Mouse (Mus musculus): ENCODE measurements around the gene Spsb3.

Spsb3 gene

DNA sequence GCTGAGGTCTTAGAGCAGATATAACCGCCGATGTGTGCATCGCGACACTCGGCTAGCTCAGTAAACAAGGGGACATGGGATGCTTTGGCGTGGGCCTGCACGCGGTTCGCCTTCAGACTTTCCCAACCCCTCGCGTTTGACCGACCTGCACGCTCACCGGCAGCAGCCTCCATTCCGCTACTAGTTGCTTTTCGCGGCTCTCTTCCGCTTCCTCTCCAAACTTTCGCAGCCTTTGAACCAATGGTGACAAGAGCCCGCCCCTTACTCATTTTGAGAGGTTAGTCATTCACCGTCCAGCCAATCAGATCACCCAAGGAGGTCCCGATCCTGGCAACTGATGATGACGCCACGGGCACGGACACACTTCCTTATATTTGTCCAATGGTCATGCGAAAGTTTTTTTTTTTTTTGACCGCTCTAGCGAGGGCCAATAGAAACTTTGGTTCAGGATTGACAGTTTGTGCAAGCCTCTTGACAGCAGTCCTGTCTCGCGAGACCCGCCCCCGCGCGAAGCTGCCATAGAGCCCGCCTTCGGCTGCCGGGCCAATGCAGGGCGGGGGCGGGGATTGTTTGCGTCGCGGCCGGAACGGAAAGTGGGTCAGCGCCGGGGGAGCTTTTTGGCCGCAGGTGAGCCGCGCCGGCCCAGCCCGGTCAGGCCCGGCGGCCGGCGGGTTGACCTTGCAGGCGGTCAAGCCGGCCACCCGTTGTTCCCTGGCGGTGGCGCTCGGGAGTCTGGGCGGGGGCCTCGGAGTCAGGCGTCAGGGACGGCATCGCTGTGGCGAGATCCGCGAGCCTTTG, at the start of gene Spsb3, which contains the start of gene Nubp2:
Gene Spsb3, plus strand, starts transcription at position 510 of the 798 bp plus-strand sequence.
Gene Nubp2, minus strand, starts transcription at position 216 of the 798 bp plus-strand sequence.
- DNase-seq (ENCODE audit: low spot score) = peak; percentile 98

DNA sequence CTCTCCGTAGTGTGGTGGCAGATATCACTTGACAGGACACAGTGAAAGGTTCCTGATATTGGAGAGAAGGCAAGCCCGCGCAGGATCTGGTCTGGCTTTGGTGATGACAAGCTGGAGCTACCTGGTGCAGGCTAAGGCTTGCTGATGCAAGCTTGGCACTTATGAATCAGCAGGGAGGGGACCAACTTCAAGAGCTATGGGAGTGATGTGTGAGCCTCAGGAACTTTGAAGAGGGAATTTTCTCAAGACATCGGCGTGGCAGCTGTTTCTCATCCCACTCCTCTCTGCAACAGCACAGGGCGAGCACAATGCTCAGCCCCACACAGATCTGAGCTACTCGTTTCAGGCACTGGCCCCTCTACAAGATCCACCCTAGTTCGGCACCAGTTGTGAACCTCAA, 46.6 kb upstream of the Spsb3 start, which contains the start of gene Hagh:
Gene Hagh, plus strand, starts transcription at position 302 of the 400 bp plus-strand sequence.
- DNase-seq (ENCODE audit: low spot score) = no peak

- no peak for DNase-seq (ENCODE audit: low spot score)
Observed at GRCm38 (mm10) chr17:24840341-24840740, 46.1 kb upstream of the Spsb3 start.

- no peak for DNase-seq (ENCODE audit: low spot score)
Observed at GRCm38 (mm10) chr17:24841133-24841532, 45.3 kb upstream of the Spsb3 start.

GRCm38 (mm10) chr17:24842631-24843030, 43.8 kb upstream of the Spsb3 start:
- DNase-seq (ENCODE audit: low spot score) = no peak

- DNase-seq (ENCODE audit: low spot score) = no peak
Observed at GRCm38 (mm10) chr17:24844525-24844924, 41.9 kb upstream of the Spsb3 start.

GRCm38 (mm10) chr17:24847386-24847785, 39.1 kb upstream of the Spsb3 start:
- DNase-seq (ENCODE audit: low spot score) = no peak

GRCm38 (mm10) chr17:24848600-24849031, 37.8 kb upstream of the Spsb3 start:
- DNase-seq (ENCODE audit: low spot score) = peak; percentile 79

DNA sequence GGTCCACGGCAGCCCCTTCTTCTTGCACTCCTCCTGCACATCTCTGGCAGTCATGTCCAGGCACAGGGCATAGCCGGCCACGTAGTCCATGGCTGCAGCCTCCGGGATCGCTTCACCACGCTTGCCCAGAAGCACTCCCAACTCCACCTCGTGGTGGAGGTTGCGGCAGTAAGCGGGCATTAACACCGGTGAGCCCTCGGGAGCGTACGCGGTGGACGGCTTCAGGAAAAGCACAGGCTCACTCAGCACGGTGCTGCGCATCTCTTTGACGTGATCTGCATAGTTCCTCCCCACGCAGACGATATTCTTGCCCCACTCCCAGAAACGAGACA, 36.7 kb upstream of the Spsb3 start:
- no peak for DNase-seq (ENCODE audit: low spot score)

DNA sequence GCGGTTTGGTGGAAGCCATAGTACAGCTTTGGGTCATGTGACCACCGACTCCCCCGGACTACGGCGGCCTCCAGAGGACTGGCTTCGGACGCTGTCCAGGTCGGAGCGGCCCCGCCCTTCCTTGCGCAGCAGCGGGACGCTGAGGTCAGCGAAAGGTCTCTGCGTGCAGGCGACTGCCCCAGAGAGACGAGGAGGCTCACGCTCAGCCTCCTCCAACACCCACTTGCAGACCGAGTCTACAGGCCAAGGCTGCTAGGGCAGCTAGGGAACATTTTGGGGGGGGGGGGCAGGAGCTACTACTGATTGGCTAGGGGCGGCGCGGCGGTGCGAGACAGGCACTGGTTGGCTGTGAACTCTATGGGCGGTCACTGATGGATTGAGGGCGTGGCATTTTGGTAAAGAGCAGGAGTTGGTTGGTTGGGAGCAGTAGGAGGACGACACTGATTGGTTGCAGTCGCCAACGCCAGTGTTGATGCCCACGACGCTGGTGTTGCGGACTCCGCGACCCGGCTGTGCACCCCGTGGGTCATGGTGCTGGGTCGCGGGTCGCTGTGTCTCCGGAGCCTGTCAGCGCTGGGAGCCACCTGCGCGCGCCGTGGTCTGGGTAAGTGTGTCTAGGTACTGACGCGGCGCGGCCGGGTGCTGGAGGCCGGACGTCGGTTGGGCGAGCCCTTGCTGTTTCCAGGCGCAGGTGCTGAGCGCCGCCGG, 36.2 kb upstream of the Spsb3 start, which contains the start of gene Fahd1:
Gene Fahd1, minus strand, starts transcription at position 300 of the 708 bp plus-strand sequence.
- peak; percentile 98 for DNase-seq (ENCODE audit: low spot score)

DNA sequence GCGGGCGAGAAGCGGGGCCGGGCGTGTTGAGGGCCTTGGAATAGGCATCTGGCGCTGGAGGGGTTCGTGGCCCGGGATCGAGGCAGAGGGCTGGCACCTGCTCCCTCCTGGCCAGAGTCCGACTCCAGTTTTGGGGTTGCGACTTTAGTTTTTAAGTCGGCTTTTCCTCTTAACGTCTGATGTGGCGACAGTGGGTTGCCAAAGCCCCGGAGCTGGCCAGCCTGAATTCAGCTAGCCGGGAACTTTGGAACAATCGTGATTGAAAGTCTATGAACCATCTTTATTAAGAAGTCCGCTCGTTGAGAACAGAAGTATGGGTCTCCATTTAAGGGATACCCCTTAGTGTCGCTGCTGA, 35.7 kb upstream of the Spsb3 start:
- DNase-seq (ENCODE audit: low spot score) = no peak

GRCm38 (mm10) chr17:24851381-24852125, 34.9 kb upstream of the Spsb3 start:
- no peak for DNase-seq (ENCODE audit: low spot score)

DNA sequence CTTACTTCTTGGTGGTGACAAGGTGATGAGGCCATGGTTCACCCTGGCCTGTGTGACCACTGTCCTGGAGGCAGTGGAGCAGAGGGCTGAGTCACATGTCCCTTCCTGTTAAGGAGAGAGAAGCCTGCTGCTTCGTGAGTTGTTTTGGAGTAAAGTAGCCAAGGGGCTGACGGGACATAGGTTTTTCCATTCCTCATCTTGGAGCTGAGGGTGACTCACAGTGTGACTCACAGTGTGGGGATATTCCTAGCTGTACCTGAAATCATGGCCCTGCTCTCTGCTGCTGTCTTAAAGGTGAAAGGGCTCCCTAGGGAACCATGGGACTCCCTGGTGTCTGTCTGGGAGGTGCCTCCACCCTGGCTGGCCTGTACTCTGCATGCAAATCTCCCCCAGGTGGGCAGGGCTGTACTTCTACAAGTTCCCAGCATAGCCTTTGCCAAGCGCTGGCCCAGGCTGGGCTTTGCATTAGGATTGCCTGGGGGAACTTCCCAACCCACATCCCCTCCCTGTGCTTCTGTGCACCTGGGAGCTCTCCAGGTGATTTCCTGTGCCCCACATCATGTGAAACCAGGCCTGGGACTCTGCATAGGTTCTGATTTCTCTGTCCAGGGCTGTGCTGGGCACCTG, 30.5 kb upstream of the Spsb3 start:
- DNase-seq (ENCODE audit: low spot score) = no peak

GRCm38 (mm10) chr17:24856589-24856988, 29.9 kb upstream of the Spsb3 start:
- DNase-seq (ENCODE audit: low spot score) = no peak

- DNase-seq (ENCODE audit: low spot score) = no peak
Observed at GRCm38 (mm10) chr17:24857831-24858470, 28.5 kb upstream of the Spsb3 start.

DNA sequence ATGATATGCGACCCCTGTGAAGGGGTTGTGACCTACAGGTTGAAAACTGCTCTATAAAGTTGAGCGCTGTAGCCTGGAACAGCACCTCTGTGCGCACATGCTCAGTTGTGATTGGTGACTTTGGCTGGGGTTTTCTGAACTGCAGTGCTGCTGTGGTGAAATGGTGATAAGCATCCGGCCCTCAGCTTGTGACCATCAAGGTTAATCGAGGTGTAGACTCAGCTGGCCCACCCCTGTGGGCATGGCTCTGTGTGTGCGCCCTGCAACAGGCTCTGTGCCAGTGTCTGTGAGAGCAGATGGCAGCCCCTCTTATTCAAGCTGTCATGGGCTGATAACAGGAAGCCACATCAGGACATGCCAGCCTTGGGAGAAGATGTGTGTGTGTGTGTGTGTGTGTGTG, 27.5 kb upstream of the Spsb3 start:
- DNase-seq (ENCODE audit: low spot score) = peak; percentile 87

DNA sequence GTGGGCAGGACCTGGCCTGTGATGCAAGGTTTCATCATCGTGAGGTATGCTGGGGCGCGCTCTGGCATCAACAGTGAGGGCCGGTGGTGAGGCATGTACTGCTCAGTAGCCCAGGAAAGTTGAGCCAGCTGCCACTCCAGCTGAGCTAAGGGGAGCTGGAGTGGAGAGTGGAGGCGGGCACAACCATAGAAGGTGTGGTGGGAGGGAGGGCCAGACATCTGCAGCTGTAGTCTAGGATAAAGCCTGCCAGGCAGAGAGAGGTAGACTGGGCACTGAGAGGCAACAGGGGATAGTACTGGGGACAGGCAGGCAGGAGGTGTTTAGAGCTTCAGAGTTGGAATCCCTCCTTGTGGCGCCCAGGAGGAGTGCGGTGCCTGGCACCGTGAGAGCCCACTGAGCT, 26.4 kb upstream of the Spsb3 start:
- DNase-seq (ENCODE audit: low spot score) = no peak

DNA sequence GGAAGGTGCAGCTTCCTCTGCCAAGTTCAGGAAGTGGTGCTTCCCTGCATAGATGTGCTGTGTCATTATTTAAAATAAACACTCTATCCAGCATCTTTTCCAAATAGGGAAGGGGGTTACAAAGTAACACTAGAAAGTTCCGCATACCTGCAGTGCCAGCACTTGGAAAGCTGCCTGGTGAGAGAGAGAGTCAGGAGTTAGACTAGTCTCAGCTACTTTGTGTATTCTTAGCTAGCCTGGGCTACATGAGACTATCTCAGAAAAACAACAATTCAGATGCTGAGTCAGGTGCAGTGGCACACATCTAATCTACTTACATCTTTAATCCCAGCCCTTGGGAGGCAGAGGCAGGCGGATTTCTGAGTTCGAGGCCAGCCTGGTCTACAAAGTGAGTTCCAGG, 24.7 kb upstream of the Spsb3 start:
- DNase-seq (ENCODE audit: low spot score) = no peak

DNA sequence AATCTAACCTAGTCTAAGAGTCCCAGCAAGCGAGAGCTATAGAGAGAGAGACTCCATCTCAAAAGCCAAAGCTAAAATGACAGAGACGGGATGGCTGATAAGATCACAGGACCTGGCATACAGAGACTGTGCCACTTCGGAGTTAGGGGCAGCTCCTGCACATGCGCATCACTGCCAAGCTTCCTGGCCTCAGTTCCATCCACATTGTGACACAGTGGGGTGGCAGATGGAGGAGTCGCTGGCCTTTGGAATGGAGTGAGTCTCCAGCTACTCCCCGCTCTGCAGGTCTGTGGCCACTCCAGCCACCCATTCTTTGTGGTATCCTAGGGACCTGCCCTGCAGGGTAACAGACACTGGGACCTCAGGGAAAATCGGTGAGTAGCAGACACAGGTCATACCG, 20.7 kb upstream of the Spsb3 start, which contains the start of gene Igfals:
Gene Igfals, plus strand, starts transcription at position 222 of the 400 bp plus-strand sequence.
- no peak for DNase-seq (ENCODE audit: low spot score)

DNA sequence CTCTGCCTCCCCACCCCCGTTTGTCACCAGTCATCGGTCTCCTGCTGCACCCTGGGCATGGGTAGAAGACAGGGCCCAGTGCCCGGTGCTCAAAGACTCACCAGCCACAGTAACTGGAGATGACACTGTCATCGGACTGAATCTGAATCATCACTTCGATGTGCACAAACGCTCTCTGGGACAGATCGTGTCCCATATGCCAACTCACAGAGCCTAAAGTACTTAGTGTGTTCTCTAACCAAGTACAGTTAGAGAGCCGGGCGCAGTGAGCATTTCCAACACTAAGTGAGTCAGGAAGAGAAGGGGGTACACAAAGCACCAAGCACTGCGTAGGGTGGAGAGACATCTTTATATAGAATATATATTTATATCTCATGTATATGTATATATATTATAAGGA, 18.5 kb upstream of the Spsb3 start:
- no peak for DNase-seq (ENCODE audit: low spot score)

DNA sequence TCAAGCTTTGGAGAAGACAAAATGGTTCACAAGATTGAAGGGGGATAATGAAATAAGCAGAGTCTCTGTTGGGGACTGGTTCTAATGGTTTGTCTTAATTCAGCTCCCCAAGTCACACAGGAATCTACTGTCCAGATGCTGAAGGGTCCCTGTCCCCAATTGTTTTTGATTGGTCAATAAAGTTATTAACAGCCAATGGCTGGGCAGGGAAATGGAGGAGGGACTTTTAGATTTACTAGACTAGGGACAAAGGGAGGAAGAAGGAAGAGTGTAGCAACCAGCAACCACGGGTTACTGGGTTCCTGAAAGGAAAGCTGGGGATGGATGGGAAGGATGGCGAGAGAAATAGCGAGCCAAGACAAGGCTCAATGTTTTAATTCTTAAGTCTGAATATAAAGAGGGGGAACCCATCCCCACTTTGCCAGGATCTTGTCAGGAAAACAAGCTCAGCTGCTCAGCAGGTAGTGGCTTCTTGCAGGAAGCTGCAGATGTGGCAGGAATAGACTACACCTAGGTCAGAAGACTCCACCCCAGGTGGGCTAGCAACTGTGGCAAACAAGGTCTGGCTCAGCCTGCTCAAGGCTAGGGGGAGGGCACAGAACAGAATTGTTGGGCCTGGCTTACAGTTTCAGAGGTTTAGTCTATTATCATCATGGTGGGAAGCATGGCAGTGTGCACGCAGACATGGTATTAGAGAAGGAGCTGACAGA, 12.6 kb upstream of the Spsb3 start:
- DNase-seq (ENCODE audit: low spot score) = no peak
